Mouse (Mus musculus): ENCODE results near the gene Casc3.

DNA sequence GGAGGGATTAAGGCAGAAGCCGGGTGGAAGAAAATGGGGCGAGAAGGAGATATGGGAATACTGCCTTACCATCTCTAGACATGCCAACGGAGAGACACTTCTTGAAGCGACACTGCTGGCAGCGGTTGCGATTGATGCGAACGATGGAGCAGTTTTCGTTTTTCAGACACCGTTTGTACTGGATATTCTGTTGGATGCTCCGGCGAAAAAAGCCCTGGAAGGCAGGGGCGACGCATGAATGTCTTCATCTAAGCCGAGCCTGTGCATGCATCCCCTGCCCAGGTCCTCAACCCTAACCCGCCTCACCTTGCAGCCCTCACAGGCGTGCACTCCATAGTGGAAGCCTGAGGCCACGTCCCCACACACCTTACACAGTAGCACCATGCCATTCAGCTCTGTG lies 33.6 kb upstream of the Casc3 start:
- TF ChIP-seq CTCF (IDR thresholded peaks at IDR 0.05; ENCODE audit: extremely low read depth, insufficient read depth, low read length) (no peak), POLR2A (IDR thresholded peaks at IDR 0.05; ENCODE audit: extremely low read depth, insufficient read depth, low read length) (no peak; the same call in 1 of the 2 replicates)

Measured in cortical plate, adult 2 months (tissue).